30 mouse cellular contexts compared by ENCODE assay signal in the genomic region with DNA sequence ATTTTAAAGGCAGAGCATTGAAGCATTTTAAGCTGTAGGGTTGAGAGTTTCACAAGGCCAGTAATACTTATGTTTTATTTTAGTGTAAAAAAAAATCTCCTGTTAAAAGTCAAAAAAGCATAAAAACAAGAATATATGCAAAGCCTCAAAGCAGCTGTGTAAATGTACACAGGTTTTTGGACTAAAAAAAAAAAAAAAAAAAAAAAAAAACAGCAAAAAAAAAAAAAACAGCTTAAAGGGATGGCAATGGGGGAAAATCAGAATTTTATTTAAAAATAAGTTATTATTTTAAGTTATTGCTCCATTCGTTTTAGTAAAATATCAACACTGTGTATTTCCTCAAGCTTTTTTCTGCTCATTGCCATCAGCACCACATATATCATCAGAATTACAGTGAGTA.
"Had no signal": no experiment of that assay in that cellular context is flagged by ENCODE, and none has a peak within 500 bp of the region (broad histone marks: within the 10 kb centered on the region; RNA-seq: fewer than 3 reads in every experiment).

No protein-coding gene starts in this region.

- H3K9ac ChIP-seq: limb, embryonic 12.5 days; limb, embryonic 13.5 days; limb, embryonic 15.5 days; liver, embryonic 12.5 days; liver, embryonic 13.5 days; liver, embryonic 14.5 days; liver, embryonic 15.5 days; liver, postnatal 0 days; lung, embryonic 14.5 days; lung, embryonic 15.5 days; midbrain, embryonic 12.5 days; midbrain, embryonic 13.5 days; midbrain, embryonic 15.5 days had no signal

- H3K27ac ChIP-seq: left cerebral cortex, adult 2 months; limb, embryonic 12.5 days; limb, embryonic 13.5 days; limb, embryonic 15.5 days; liver, embryonic 12.5 days; liver, embryonic 13.5 days; liver, embryonic 14.5 days; liver, embryonic 15.5 days; lung, embryonic 15.5 days; macrophage; midbrain, embryonic 10.5 days; midbrain, embryonic 12.5 days; midbrain, embryonic 13.5 days; midbrain, embryonic 15.5 days had no signal

- H3K27me3 ChIP-seq: limb, embryonic 12.5 days; limb, embryonic 13.5 days; limb, embryonic 15.5 days; liver, embryonic 12.5 days; liver, embryonic 13.5 days; liver, embryonic 15.5 days; lung, embryonic 15.5 days; megakaryocyte, embryonic 14.5 days; midbrain, embryonic 12.5 days; midbrain, embryonic 13.5 days; midbrain, embryonic 15.5 days had no signal

- H3K4me1 ChIP-seq: limb, embryonic 15.5 days; liver, embryonic 12.5 days; liver, embryonic 13.5 days; liver, embryonic 15.5 days; lung, embryonic 15.5 days; megakaryocyte, embryonic 14.5 days; midbrain, embryonic 10.5 days; midbrain, embryonic 12.5 days; midbrain, embryonic 13.5 days; midbrain, embryonic 15.5 days had no signal

- DNase-seq: left cerebral cortex, postnatal 4 days; liver; liver, embryonic 13.5 days; liver, postnatal 0 days; lung, adult 18-20 months; lung, adult 2 months; lung, embryonic 14.5 days; lung, postnatal 10 days; lung, postnatal 14 days; lung, postnatal 36 days; lung, postnatal 4 days; midbrain, embryonic 14.5 days had no signal

- H3K36me3 ChIP-seq: limb, embryonic 10.5 days; limb, embryonic 12.5 days; limb, embryonic 13.5 days; limb, embryonic 15.5 days; liver, embryonic 12.5 days; liver, embryonic 13.5 days; liver, embryonic 15.5 days; lung, embryonic 15.5 days; midbrain, embryonic 10.5 days; midbrain, embryonic 12.5 days; midbrain, embryonic 13.5 days; midbrain, embryonic 15.5 days had no signal

- H3K4me3 ChIP-seq: left cerebral cortex, adult 2 months; limb, embryonic 10.5 days; limb, embryonic 12.5 days; limb, embryonic 13.5 days; limb, embryonic 15.5 days; liver, embryonic 12.5 days; liver, embryonic 13.5 days; liver, embryonic 15.5 days; lung, embryonic 15.5 days; megakaryocyte, embryonic 14.5 days; midbrain, embryonic 10.5 days; midbrain, embryonic 12.5 days; midbrain, embryonic 13.5 days; midbrain, embryonic 15.5 days; myocyte had no signal

- H3K9me3 ChIP-seq: limb, embryonic 10.5 days; limb, embryonic 12.5 days; limb, embryonic 13.5 days; limb, embryonic 15.5 days; liver, embryonic 12.5 days; liver, embryonic 13.5 days; liver, embryonic 15.5 days; lung, embryonic 15.5 days; megakaryocyte, embryonic 14.5 days; midbrain, embryonic 10.5 days; midbrain, embryonic 12.5 days; midbrain, embryonic 13.5 days; midbrain, embryonic 15.5 days had no signal

- H3K4me2 ChIP-seq: limb, embryonic 12.5 days; limb, embryonic 13.5 days; limb, embryonic 15.5 days; liver, embryonic 11.5 days; liver, embryonic 12.5 days; liver, embryonic 13.5 days; liver, embryonic 15.5 days; lung, embryonic 14.5 days; lung, embryonic 15.5 days; midbrain, embryonic 11.5 days; midbrain, embryonic 12.5 days; midbrain, embryonic 13.5 days; midbrain, embryonic 15.5 days had no signal
